Mouse (Mus musculus) central nervous system, embryonic 14 days (tissue): ENCODE results near the gene Spag9. TPM values are rescaled to one million over a fixed set of nuclear protein-coding genes. Genes with fewer than 3 reads are reported as not detected.

Experiments
- polyA plus RNA-seq: library from polyadenylated mRNA; depleted of rRNA; stranded (reverse); fragments of >200 nt; gene quantifications from 2 replicates; pipeline ENCODE4 v1.2.3, GENCODE M21; 2012; rRNA removed

The Spag9 gene
- 90.3 and 103 TPM in 2 replicates for polyA plus RNA-seq

DNA sequence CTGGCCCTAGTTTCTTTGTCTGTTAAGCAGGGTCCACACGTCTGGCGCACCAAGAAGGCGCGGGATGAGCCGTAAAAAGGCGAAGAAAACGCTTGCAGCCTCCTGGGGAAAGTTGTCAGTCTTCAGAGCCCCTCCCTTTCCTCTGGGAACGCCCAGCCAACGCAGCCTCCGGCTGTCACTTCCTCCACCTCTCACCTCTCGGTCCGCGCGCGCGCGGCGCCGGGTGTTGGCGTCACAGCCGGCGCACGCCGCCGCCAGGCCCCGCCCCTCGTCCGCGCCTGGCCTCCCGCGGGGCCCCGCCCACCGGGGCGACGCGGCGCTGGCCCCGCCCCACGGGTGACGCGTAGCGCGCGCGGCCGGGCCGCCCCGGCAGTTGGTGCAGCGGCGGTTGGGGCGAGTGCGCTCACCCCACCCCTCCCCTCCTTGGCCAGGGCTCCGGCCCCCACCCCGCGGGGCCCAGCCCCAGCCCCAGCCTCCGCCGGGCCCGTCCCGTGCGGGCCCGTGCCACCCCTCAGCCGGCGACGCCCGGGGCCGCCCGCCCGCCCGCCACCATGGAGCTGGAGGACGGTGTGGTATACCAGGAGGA lies at the start of gene Spag9:
Gene Spag9 (plus strand): TSS at position 372 of the 586 bp plus-strand sequence.

DNA sequence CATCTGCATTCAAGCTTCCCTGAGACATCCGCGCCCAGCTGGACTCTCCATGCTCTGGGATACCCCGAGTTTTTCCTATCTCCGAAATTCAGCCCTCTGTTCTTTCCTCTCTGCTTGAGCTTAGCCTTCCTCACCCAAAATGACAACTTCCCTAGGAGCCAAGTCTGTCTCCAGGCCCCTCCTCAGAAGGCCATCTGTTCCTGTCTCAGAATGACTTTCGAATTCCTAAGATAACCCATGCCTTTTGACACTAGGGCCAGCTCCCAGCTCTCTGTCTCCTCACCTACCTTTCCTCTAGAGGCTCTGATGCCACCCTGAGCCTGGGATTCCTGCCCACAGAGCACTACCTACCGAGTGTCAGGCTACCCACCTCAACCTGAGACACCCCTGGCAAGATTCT lies 39.7 kb upstream of the Spag9 start, which contains the start of gene Nme2:
Gene Nme2 (minus strand): TSS at position 101 of the 400 bp plus-strand sequence.

DNA sequence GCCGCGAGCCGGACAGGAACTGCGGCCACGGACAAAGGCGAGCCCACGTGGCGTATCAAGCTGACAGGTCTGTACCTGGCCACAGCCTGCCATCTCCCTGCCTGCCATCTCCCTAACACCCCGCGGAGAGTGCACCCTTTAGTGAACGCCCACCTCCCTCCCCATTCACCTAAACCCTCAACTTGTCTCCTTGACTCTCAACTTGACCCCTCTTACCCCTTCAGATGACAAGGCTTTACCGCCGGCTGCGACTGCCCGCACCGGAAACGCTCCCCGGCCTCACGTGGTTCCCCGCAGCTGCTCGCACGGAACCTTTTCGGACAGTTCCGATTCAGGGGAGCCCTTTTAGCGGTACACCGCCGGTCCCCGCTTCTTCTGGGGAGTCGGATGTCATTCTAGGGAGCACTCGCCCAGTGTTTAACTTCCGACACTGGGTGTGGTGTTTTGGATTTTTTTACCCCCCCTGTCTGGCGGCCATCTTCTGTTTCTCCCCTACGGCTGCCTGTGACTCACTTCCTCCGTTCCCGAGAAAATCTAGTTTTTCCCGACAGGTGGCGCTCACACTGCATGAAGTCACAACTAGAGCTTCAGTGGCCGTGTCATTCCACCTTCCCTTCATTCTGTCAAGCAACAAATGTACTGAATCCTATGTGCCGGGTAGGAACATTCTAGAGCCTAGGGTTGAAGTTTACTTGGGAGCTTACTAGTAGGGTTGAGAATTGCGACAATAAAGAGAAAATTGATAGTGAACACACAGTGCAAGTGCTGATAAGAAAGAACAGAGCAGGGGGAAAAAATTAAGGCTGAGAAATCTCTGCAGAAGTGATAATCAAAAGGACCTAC lies 27.7 kb upstream of the Spag9 start, which contains the start of the genes Gm20390 and Nme1:
Gene Gm20390 (minus strand): TSS at position 289 of the 843 bp plus-strand sequence.
Gene Nme1 (minus strand): TSS at position 517 of the 843 bp plus-strand sequence.

Other genes starting within 250 kb of the Spag9 start
- gene Utp18, start 110.3 kb upstream of the Spag9 start, polyA plus RNA-seq: 24.1 and 28.2 TPM in 2 replicates
- gene Mbtd1, start 110.2 kb upstream of the Spag9 start, polyA plus RNA-seq: 42.1 and 53.4 TPM in 2 replicates
- 189 and 240 TPM in 2 replicates for gene Nme2, start 39.8 kb upstream of the Spag9 start, polyA plus RNA-seq
- 196 and 217 TPM in 2 replicates for gene Gm20390, start 27.8 kb upstream of the Spag9 start, polyA plus RNA-seq
- gene Nme1, start 27.6 kb upstream of the Spag9 start, polyA plus RNA-seq: 284 and 310 TPM in 2 replicates
- 29.6 and 31.8 TPM in 2 replicates for gene Tob1, start 215.4 kb downstream of the Spag9 start, polyA plus RNA-seq
- 6.6 and 9.5 TPM in 2 replicates for gene Wfikkn2, start 249.9 kb downstream of the Spag9 start, polyA plus RNA-seq